Mouse (Mus musculus): Measurements from ENCODE around the gene Usp38. TPM values are rescaled to one million over a fixed set of nuclear protein-coding genes. Genes with fewer than 3 reads are reported as not detected.
A peak's percentile ranks its signal among the peaks of the same experiment; 100 is the strongest.

Usp38 gene
- polyA plus RNA-seq, 1 experiment from 2014 or later: 18.1 TPM

- Histone ChIP-seq H3K36me3 (ENCODE audit: control insufficient read depth, insufficient read depth, low read length) (peaks cover 7% of the 10 kb centered on the region), H3K9ac (ENCODE audit: low read length) (no peak overlapping the region), H3K4me1 (replicated peaks; ENCODE audit: control insufficient read depth, insufficient read depth, low read length) (peaks cover 21% of the 10 kb centered on the region), H3K27me3 (ENCODE audit: control insufficient read depth, insufficient read depth, low read depth, low read length) (no peaks in the 10 kb centered on the region), H3K4me3 (ENCODE audit: low read length) (no peak overlapping the region), H3K27ac (ENCODE audit: low read length) (no peak overlapping the region), H3K4me2 (ENCODE audit: low read depth, low read length) (no peak overlapping the region), H3K9me3 (ENCODE audit: control insufficient read depth, low read length) (no peaks in the 10 kb centered on the region)
- no peak for ATAC-seq (ENCODE audit: low read depth)
- WGBS: 82% methylated on average over 5 of the region's 5 CpGs
Observed at GRCm38 (mm10) chr8:81010386-81010785, 4.3 kb downstream of the Usp38 start.

DNA sequence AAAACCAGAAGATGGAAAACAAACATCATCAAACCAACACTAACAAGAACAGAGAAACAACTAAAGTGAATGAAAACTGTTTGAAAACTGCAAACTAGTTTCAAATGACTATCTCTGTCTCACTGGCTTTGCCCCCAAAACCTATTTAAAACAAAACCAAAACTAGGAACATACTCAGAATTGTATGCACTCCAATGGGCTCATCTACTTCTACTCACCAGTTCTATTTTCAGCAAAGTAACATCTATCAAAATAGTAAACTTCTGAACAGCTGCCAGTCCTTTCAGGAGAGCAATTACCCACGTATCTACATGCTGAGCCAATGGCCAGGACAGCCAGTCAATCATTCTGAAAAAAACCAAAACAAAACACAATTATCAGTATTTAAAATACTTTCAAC is 9.6 kb downstream of the Usp38 start:
- ATAC-seq (ENCODE audit: low read depth): no peak
- no peaks in the 10 kb centered on the region for H3K27me3 ChIP-seq (ENCODE audit: control insufficient read depth, insufficient read depth, low read depth, low read length)
- H3K27ac ChIP-seq (ENCODE audit: low read length): no peak overlapping the region
- no peak overlapping the region for H3K9ac ChIP-seq (ENCODE audit: low read length)
- WGBS: 77% methylated on average over 1 of the region's 1 CpGs
- peaks cover 23% of the 10 kb centered on the region for H3K36me3 ChIP-seq (ENCODE audit: control insufficient read depth, insufficient read depth, low read length)
- no peak overlapping the region for H3K4me3 ChIP-seq (ENCODE audit: low read length)
- H3K4me1 ChIP-seq (replicated peaks; ENCODE audit: control insufficient read depth, insufficient read depth, low read length): no peaks in the 10 kb centered on the region
- no peak overlapping the region for H3K4me2 ChIP-seq (ENCODE audit: low read depth, low read length)
- no peaks in the 10 kb centered on the region for H3K9me3 ChIP-seq (ENCODE audit: control insufficient read depth, low read length)

DNA sequence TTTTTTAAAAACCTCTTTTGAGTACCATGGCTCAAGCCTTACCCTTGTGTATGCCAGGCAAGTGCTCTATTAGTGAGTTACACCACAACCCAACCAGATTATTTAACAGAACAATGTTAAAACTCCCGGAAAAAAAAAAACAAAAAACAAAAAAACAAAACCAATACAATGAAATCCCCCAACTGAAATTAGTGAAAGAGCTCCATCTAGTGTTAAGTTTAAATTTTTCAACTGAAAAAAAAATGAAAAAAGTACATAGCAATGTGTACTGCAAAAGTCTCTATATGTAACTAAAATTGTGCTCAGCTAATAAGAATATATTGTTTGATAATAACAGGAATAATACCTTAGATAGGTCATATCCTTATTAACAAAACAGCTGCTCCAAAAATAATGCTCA is 18.1 kb downstream of the Usp38 start:
- H3K36me3 ChIP-seq (ENCODE audit: control insufficient read depth, insufficient read depth, low read length): peaks cover 43% of the 10 kb centered on the region
- H3K9me3 ChIP-seq (ENCODE audit: control insufficient read depth, low read length): no peaks in the 10 kb centered on the region
- 13% methylated on average over 1 of the region's 1 CpGs for WGBS
- H3K4me3 ChIP-seq (ENCODE audit: low read length): no peak overlapping the region
- H3K27me3 ChIP-seq (ENCODE audit: control insufficient read depth, insufficient read depth, low read depth, low read length): no peaks in the 10 kb centered on the region
- no peak for ATAC-seq (ENCODE audit: low read depth)
- no peak overlapping the region for H3K4me2 ChIP-seq (ENCODE audit: low read depth, low read length)
- H3K27ac ChIP-seq (ENCODE audit: low read length): no peak overlapping the region
- H3K4me1 ChIP-seq (replicated peaks; ENCODE audit: control insufficient read depth, insufficient read depth, low read length): no peaks in the 10 kb centered on the region
- no peak overlapping the region for H3K9ac ChIP-seq (ENCODE audit: low read length)

GRCm38 (mm10) chr8:80991937-80992336 is 22.8 kb downstream of the Usp38 start:
- Histone ChIP-seq H3K36me3 (ENCODE audit: control insufficient read depth, insufficient read depth, low read length) (peaks cover 42% of the 10 kb centered on the region), H3K9ac (ENCODE audit: low read length) (no peak overlapping the region)

GRCm38 (mm10) chr8:80982829-80983228 is 31.9 kb downstream of the Usp38 start:
- peaks cover 4% of the 10 kb centered on the region; the same call in 1 of the 2 replicates for H3K4me1 ChIP-seq (replicated peaks; ENCODE audit: control insufficient read depth, insufficient read depth, low read length)
- no peak for ATAC-seq (ENCODE audit: low read depth)
- no peak overlapping the region for H3K4me3 ChIP-seq (ENCODE audit: low read length)
- H3K36me3 ChIP-seq (ENCODE audit: control insufficient read depth, insufficient read depth, low read length): peaks cover 29% of the 10 kb centered on the region
- no peaks in the 10 kb centered on the region for H3K27me3 ChIP-seq (ENCODE audit: control insufficient read depth, insufficient read depth, low read depth, low read length)
- no peak overlapping the region for H3K9ac ChIP-seq (ENCODE audit: low read length)
- no peak overlapping the region for H3K27ac ChIP-seq (ENCODE audit: low read length)
- no peak overlapping the region for H3K4me2 ChIP-seq (ENCODE audit: low read depth, low read length)
- 51% methylated on average over 4 of the region's 4 CpGs for WGBS
- H3K9me3 ChIP-seq (ENCODE audit: control insufficient read depth, low read length): no peaks in the 10 kb centered on the region

More at GRCm38 (mm10) chr8:80991937-80992336, 22.8 kb downstream of the Usp38 start:
- Histone ChIP-seq H3K4me3 (ENCODE audit: low read length) (no peak overlapping the region), H3K27me3 (ENCODE audit: control insufficient read depth, insufficient read depth, low read depth, low read length) (no peaks in the 10 kb centered on the region), H3K27ac (ENCODE audit: low read length) (no peak overlapping the region), H3K4me2 (ENCODE audit: low read depth, low read length) (no peak overlapping the region), H3K9me3 (ENCODE audit: control insufficient read depth, low read length) (no peaks in the 10 kb centered on the region), H3K4me1 (replicated peaks; ENCODE audit: control insufficient read depth, insufficient read depth, low read length) (no peaks in the 10 kb centered on the region)
- 44% methylated on average over 3 of the region's 3 CpGs for WGBS
- ATAC-seq (ENCODE audit: low read depth): peak; percentile 84

DNA sequence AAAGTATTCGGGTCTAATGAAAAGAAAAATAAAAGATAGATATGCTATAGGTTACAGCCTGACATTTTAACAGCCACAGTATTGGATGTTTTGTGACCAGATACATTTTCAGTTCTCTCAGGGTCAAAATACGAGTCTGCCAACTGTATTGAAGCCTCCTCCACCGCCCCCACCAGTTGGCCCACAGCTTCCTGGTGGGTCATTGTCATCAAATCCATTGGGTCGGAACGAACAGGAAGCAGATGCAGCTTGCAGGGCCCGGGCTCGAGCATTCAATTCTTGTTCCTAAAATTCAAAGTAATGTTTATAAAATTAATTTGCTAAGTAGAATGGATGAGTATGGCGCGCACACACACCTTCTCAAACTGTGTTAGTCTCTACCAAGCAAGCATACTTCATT is 33.0 kb downstream of the Usp38 start:
- no peak overlapping the region for H3K27ac ChIP-seq (ENCODE audit: low read length)
- no peak overlapping the region for H3K9ac ChIP-seq (ENCODE audit: low read length)
- H3K27me3 ChIP-seq (ENCODE audit: control insufficient read depth, insufficient read depth, low read depth, low read length): no peaks in the 10 kb centered on the region
- H3K4me1 ChIP-seq (replicated peaks; ENCODE audit: control insufficient read depth, insufficient read depth, low read length): peaks cover 4% of the 10 kb centered on the region
- no peak overlapping the region for H3K4me2 ChIP-seq (ENCODE audit: low read depth, low read length)
- 80% methylated on average over 9 of the region's 9 CpGs for WGBS
- no peak for ATAC-seq (ENCODE audit: low read depth)
- peaks cover 24% of the 10 kb centered on the region for H3K36me3 ChIP-seq (ENCODE audit: control insufficient read depth, insufficient read depth, low read length)
- no peak overlapping the region for H3K4me3 ChIP-seq (ENCODE audit: low read length)
- H3K9me3 ChIP-seq (ENCODE audit: control insufficient read depth, low read length): no peaks in the 10 kb centered on the region

DNA sequence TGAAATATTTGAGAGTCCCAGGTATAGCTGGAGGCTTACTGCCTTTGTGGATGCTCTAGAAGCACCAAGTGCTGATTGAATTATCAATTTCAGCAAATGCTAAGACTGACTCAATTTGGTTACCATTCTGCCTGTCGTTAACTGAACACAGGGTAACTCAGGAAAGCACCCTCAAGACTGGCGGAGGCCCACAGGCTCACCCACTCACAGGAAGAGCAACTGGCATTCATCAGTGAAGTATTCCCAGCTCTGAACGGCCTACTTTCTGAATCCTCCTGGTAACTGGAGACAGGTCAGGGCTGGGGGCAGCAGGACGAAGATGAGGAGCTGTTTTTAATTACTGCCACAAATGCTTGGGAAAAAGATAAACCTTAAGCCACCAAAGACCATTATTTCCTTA is 34.7 kb downstream of the Usp38 start:
- H3K9me3 ChIP-seq (ENCODE audit: control insufficient read depth, low read length): no peaks in the 10 kb centered on the region
- H3K9ac ChIP-seq (ENCODE audit: low read length): no peak overlapping the region
- no peaks in the 10 kb centered on the region for H3K27me3 ChIP-seq (ENCODE audit: control insufficient read depth, insufficient read depth, low read depth, low read length)
- no peak for ATAC-seq (ENCODE audit: low read depth)
- WGBS: 89% methylated on average over 4 of the region's 4 CpGs
- H3K4me2 ChIP-seq (ENCODE audit: low read depth, low read length): no peak overlapping the region
- no peak overlapping the region for H3K27ac ChIP-seq (ENCODE audit: low read length)
- H3K36me3 ChIP-seq (ENCODE audit: control insufficient read depth, insufficient read depth, low read length): peaks cover 20% of the 10 kb centered on the region
- no peak overlapping the region for H3K4me3 ChIP-seq (ENCODE audit: low read length)
- H3K4me1 ChIP-seq (replicated peaks; ENCODE audit: control insufficient read depth, insufficient read depth, low read length): peaks cover 4% of the 10 kb centered on the region

DNA sequence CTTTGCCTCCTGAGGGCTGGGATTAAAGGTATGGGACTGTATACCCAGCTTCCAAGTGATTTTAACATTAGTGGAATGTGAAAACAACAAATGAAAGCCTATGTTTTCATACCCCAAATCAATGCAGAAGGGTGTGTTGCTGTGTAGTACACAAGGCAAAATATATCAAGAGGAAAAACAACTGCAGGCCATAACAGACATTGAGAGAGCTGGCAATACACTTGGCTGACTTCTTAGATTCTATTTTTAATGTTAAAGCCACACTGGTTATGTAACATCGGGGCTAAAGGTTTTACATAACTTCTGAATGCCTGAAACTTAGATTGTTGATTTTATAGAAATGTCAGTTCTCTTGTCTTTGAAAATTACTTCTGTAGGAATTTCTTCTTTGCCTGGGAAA is 37.5 kb downstream of the Usp38 start:
- H3K27ac ChIP-seq (ENCODE audit: low read length): 0 out of 2 replicates have a peak overlapping the region, but pooled peaks have one; percentile 28
- no peaks in the 10 kb centered on the region for H3K9me3 ChIP-seq (ENCODE audit: control insufficient read depth, low read length)
- H3K4me3 ChIP-seq (ENCODE audit: low read length): no peak overlapping the region
- 55% methylated on average over 1 of the region's 1 CpGs for WGBS
- H3K4me2 ChIP-seq (ENCODE audit: low read depth, low read length): no peak overlapping the region
- H3K9ac ChIP-seq (ENCODE audit: low read length): no peak overlapping the region
- peak; percentile 54 for ATAC-seq (ENCODE audit: low read depth)
- H3K27me3 ChIP-seq (ENCODE audit: control insufficient read depth, insufficient read depth, low read depth, low read length): no peaks in the 10 kb centered on the region
- H3K4me1 ChIP-seq (replicated peaks; ENCODE audit: control insufficient read depth, insufficient read depth, low read length): no peaks in the 10 kb centered on the region; the same call in none of the 2 replicates
- peaks cover 12% of the 10 kb centered on the region for H3K36me3 ChIP-seq (ENCODE audit: control insufficient read depth, insufficient read depth, low read length)

DNA sequence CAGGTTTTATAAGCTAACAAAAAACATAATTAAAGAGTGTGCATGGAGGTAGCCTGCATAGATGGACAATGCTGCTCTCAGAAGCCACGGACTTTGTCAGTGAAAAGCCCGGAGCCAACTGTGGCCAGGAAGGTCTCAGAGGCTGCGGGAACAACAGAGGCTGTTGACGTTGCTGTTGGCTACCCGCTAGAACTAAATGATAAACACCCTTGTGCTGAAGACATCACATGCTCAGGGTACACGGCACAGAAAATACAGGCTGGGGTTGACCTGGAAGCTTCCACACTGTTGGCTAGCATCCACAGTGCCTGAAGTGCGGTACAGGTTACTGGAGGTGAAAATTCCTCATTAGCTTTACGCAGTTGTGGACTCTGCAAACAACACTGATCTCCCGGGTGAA is 43.6 kb downstream of the Usp38 start:
- Histone ChIP-seq H3K4me3 (ENCODE audit: low read length) (no peak overlapping the region), H3K36me3 (ENCODE audit: control insufficient read depth, insufficient read depth, low read length) (no peaks in the 10 kb centered on the region), H3K9me3 (ENCODE audit: control insufficient read depth, low read length) (no peaks in the 10 kb centered on the region), H3K4me2 (ENCODE audit: low read depth, low read length) (no peak overlapping the region), H3K4me1 (replicated peaks; ENCODE audit: control insufficient read depth, insufficient read depth, low read length) (no peaks in the 10 kb centered on the region), H3K9ac (ENCODE audit: low read length) (no peak overlapping the region), H3K27ac (ENCODE audit: low read length) (no peak overlapping the region), H3K27me3 (ENCODE audit: control insufficient read depth, insufficient read depth, low read depth, low read length) (no peaks in the 10 kb centered on the region)
- no peak for ATAC-seq (ENCODE audit: low read depth)
- WGBS: 76% methylated on average over 8 of the region's 9 CpGs
